21 mouse cellular contexts compared by ENCODE assay signal in genomic region chr6:99502314-99502713, GRCm38 (mm10). TPM values are rescaled to one million over a fixed set of nuclear protein-coding genes. Genes with fewer than 3 reads are reported as not detected.
A peak's percentile ranks its signal among the peaks of the same experiment; 100 is the strongest.
DNase-seq lines count a peak whose midpoint lies in the region; ATAC-seq and TF ChIP-seq lines count a peak whose summit lies in the region.
"Had no signal": no experiment of that assay in that cellular context is flagged by ENCODE, and none has a peak within 500 bp of the region (broad histone marks: within the 10 kb centered on the region; RNA-seq: fewer than 3 reads in every experiment).

No protein-coding gene starts in this region.

- H3K4me2 ChIP-seq in kidney, embryonic 14.5 days (replicated peaks; ENCODE audit: low read depth, low read length), result no peak overlapping the region
- no peak overlapping the region for H3K4me2 ChIP-seq in embryonic facial prominence, embryonic 14.5 days (ENCODE audit: low read depth, low read length)
- H3K4me2 ChIP-seq in liver, embryonic 12.5 days, result no peak overlapping the region
- H3K4me2 ChIP-seq in stomach, postnatal 0 days (replicated peaks; ENCODE audit: low read depth), result no peak overlapping the region
- H3K4me2 ChIP-seq in forebrain, embryonic 11.5 days (ENCODE audit: low read depth, low read length, severe bottlenecking), result no peak overlapping the region
- H3K4me2 ChIP-seq: hindbrain, embryonic 14.5 days; limb, embryonic 13.5 days; lung, embryonic 15.5 days; midbrain, embryonic 13.5 days; neural tube, embryonic 15.5 days had no signal

- H3K9me3 ChIP-seq in kidney, embryonic 14.5 days (ENCODE audit: control insufficient read depth, low read length), result no peaks in the 10 kb centered on the region
- H3K9me3 ChIP-seq in embryonic facial prominence, embryonic 14.5 days (ENCODE audit: control insufficient read depth, low read length), result no peaks in the 10 kb centered on the region
- H3K9me3 ChIP-seq in liver, embryonic 12.5 days (replicated peaks), result no peaks in the 10 kb centered on the region
- H3K9me3 ChIP-seq in stomach, postnatal 0 days (ENCODE audit: control insufficient read depth, low read length), result no peaks in the 10 kb centered on the region
- H3K9me3 ChIP-seq in forebrain, embryonic 11.5 days (ENCODE audit: control insufficient read depth, low read length), result no peaks in the 10 kb centered on the region
- H3K9me3 ChIP-seq: limb, embryonic 13.5 days; lung, embryonic 15.5 days; midbrain, embryonic 13.5 days; neural tube, embryonic 15.5 days had no signal

- H3K9ac ChIP-seq in kidney, embryonic 14.5 days (ENCODE audit: low read depth, low read length), result no peak overlapping the region
- H3K9ac ChIP-seq in embryonic facial prominence, embryonic 14.5 days (ENCODE audit: low read depth, low read length), result no peak overlapping the region
- no peak overlapping the region for H3K9ac ChIP-seq in liver, embryonic 12.5 days
- H3K9ac ChIP-seq in stomach, postnatal 0 days (ENCODE audit: low read length), result no peak overlapping the region
- no peak overlapping the region for H3K9ac ChIP-seq in forebrain, embryonic 11.5 days (ENCODE audit: low read length)
- H3K9ac ChIP-seq: hindbrain, embryonic 14.5 days; limb, embryonic 13.5 days; lung, embryonic 15.5 days; midbrain, embryonic 13.5 days; neural tube, embryonic 15.5 days had no signal

- 0 out of 2 replicates have a peak, but pooled peaks cover 1% of the 10 kb centered on the region for H3K36me3 ChIP-seq in kidney, adult 2 months (ENCODE audit: control insufficient read depth, insufficient read depth, low read length)
- H3K36me3 ChIP-seq in kidney, embryonic 14.5 days (ENCODE audit: control insufficient read depth, insufficient read depth, low read length), result peaks cover 7% of the 10 kb centered on the region; the same call in 1 of the 2 replicates
- peaks cover 7% of the 10 kb centered on the region; the same call in 1 of the 2 replicates for H3K36me3 ChIP-seq in embryonic facial prominence, embryonic 14.5 days (ENCODE audit: control insufficient read depth, insufficient read depth, low read length)
- peaks cover 23% of the 10 kb centered on the region for H3K36me3 ChIP-seq in liver, embryonic 12.5 days
- peaks cover 4% of the 10 kb centered on the region; the same call in 1 of the 2 replicates for H3K36me3 ChIP-seq in stomach, postnatal 0 days (ENCODE audit: control insufficient read depth, insufficient read depth, low read length)
- no peaks in the 10 kb centered on the region; the same call in 1 of the 2 replicates for H3K36me3 ChIP-seq in forebrain, embryonic 11.5 days (ENCODE audit: control insufficient read depth, insufficient read depth, low read length)
- H3K36me3 ChIP-seq: lung, embryonic 15.5 days; neural tube, embryonic 15.5 days had no signal

- WGBS in kidney, adult 2 months, result 77% methylated on average over 6 of the region's 6 CpGs
- 88% methylated on average over 6 of the region's 6 CpGs for WGBS in kidney, embryonic 14.5 days
- WGBS in embryonic facial prominence, embryonic 14.5 days, result 76% methylated on average over 6 of the region's 6 CpGs
- WGBS in liver, embryonic 12.5 days (ENCODE audit: insufficient replicate concordance), result 77% methylated on average over 6 of the region's 6 CpGs
- WGBS in stomach, postnatal 0 days, result 88% methylated on average over 6 of the region's 6 CpGs
- 93% methylated on average over 6 of the region's 6 CpGs for WGBS in forebrain, embryonic 11.5 days

- ATAC-seq in kidney, embryonic 14.5 days (ENCODE audit: low FRiP score, low TSS enrichment), result no peak
- ATAC-seq in embryonic facial prominence, embryonic 14.5 days (ENCODE audit: low read depth), result peak; percentile 26; the same call in 1 of the 2 replicates
- ATAC-seq in liver, embryonic 12.5 days, result peak; percentile 32; the same call in 1 of the 2 replicates
- 0 out of 2 replicates have a peak, but pooled peaks have one; percentile 18 for ATAC-seq in stomach, postnatal 0 days (ENCODE audit: low FRiP score, low TSS enrichment)
- no peak for ATAC-seq in forebrain, embryonic 11.5 days (replicated peaks; ENCODE audit: low FRiP score)
- ATAC-seq: activated CD4-positive, CD25-positive, alpha-beta regulatory T cell, adult 4 months; forebrain, embryonic 16.5 days; midbrain, embryonic 13.5 days; Patski had no signal

- no peaks in the 10 kb centered on the region for H3K27me3 ChIP-seq in kidney, adult 2 months (replicated peaks; ENCODE audit: control insufficient read depth, insufficient read depth, low read length)
- no peaks in the 10 kb centered on the region for H3K27me3 ChIP-seq in kidney, embryonic 14.5 days (ENCODE audit: control insufficient read depth, insufficient read depth, low read length)
- H3K27me3 ChIP-seq in embryonic facial prominence, embryonic 14.5 days (replicated peaks; ENCODE audit: control insufficient read depth, insufficient read depth, low read length), result no peaks in the 10 kb centered on the region
- H3K27me3 ChIP-seq in liver, embryonic 12.5 days (replicated peaks), result no peaks in the 10 kb centered on the region
- no peaks in the 10 kb centered on the region for H3K27me3 ChIP-seq in stomach, postnatal 0 days (ENCODE audit: control insufficient read depth, insufficient read depth, low read length)
- H3K27me3 ChIP-seq in forebrain, embryonic 11.5 days (ENCODE audit: control insufficient read depth, insufficient read depth, low read length), result no peaks in the 10 kb centered on the region
- H3K27me3 ChIP-seq: limb, embryonic 13.5 days; lung, embryonic 15.5 days; midbrain, embryonic 13.5 days; neural tube, embryonic 15.5 days; Patski had no signal

- peak; percentile 17 for DNase-seq in kidney, adult 2 months
- no peak for DNase-seq in embryonic facial prominence, embryonic 14.5 days (ENCODE audit: low spot score)
- no peak for DNase-seq in stomach, postnatal 0 days (ENCODE audit: low spot score)
- DNase-seq in forebrain, embryonic 11.5 days (ENCODE audit: low spot score), result no peak
- DNase-seq in right cerebral cortex, adult 2 months (ENCODE audit: low spot score in 2 of 2), result no peak
- DNase-seq: cerebellum, postnatal 10 days; kidney, adult 9 months; thymus, adult 2 months had no signal

- TF ChIP-seq CTCF in kidney, adult 2 months (conservative IDR thresholded peaks at IDR 0.05; ENCODE audit: insufficient read depth, insufficient read length, low read depth, low read length), result 0 out of 2 replicates have a peak, but pooled peaks have one; percentile 4
- 0 out of 2 replicates have a peak, but pooled peaks have one; percentile 22 for TF ChIP-seq CTCF in stomach, postnatal 0 days (IDR thresholded peaks at IDR 0.05; ENCODE audit: low read depth)

- TF ChIP-seq POLR2A in kidney, adult 2 months (IDR thresholded peaks at IDR 0.05; ENCODE audit: low read depth, low read length), result no peak

- TF ChIP-seq EP300 in stomach, postnatal 0 days (optimal IDR thresholded peaks at IDR 0.05), result no peak

- no peak overlapping the region for H3K4me3 ChIP-seq in kidney, adult 2 months (ENCODE audit: insufficient read depth, low read depth, low read length)
- no peak overlapping the region for H3K4me3 ChIP-seq in kidney, embryonic 14.5 days (ENCODE audit: low read length)
- no peak overlapping the region for H3K4me3 ChIP-seq in embryonic facial prominence, embryonic 14.5 days (ENCODE audit: low read depth, low read length)
- H3K4me3 ChIP-seq in liver, embryonic 12.5 days, result no peak overlapping the region
- no peak overlapping the region for H3K4me3 ChIP-seq in stomach, postnatal 0 days (ENCODE audit: low read depth, low read length)
- H3K4me3 ChIP-seq in forebrain, embryonic 11.5 days (ENCODE audit: low read depth, low read length), result no peak overlapping the region
- H3K4me3 ChIP-seq: left cerebral cortex, adult 2 months; limb, embryonic 13.5 days; lung, embryonic 15.5 days; midbrain, embryonic 13.5 days; myocyte; neural tube, embryonic 15.5 days had no signal

- no peak overlapping the region for H3K27ac ChIP-seq in kidney, adult 2 months (ENCODE audit: insufficient read depth, low read depth, low read length)
- no peak overlapping the region for H3K27ac ChIP-seq in kidney, embryonic 14.5 days (ENCODE audit: low read depth, low read length)
- H3K27ac ChIP-seq in embryonic facial prominence, embryonic 14.5 days (replicated peaks; ENCODE audit: low read depth, low read length), result no peak overlapping the region
- no peak overlapping the region for H3K27ac ChIP-seq in liver, embryonic 12.5 days
- no peak overlapping the region for H3K27ac ChIP-seq in stomach, postnatal 0 days (replicated peaks)
- H3K27ac ChIP-seq in forebrain, embryonic 11.5 days (ENCODE audit: low read depth, low read length), result no peak overlapping the region
- H3K27ac ChIP-seq: hindbrain, embryonic 14.5 days; left cerebral cortex, adult 2 months; limb, embryonic 13.5 days; lung, embryonic 15.5 days; macrophage; midbrain, embryonic 13.5 days; neural tube, embryonic 15.5 days had no signal

- peaks cover 5% of the 10 kb centered on the region; the same call in 1 of the 2 replicates for H3K4me1 ChIP-seq in kidney, adult 2 months (ENCODE audit: control insufficient read depth, insufficient read depth, low read length)
- H3K4me1 ChIP-seq in kidney, embryonic 14.5 days (ENCODE audit: control insufficient read depth, insufficient read depth, low read length), result 0 out of 2 replicates have a peak, but pooled peaks cover 5% of the 10 kb centered on the region
- no peaks in the 10 kb centered on the region; the same call in 1 of the 2 replicates for H3K4me1 ChIP-seq in embryonic facial prominence, embryonic 14.5 days (ENCODE audit: control insufficient read depth, insufficient read depth, low read length)
- H3K4me1 ChIP-seq in liver, embryonic 12.5 days, result peaks cover 32% of the 10 kb centered on the region
- H3K4me1 ChIP-seq in stomach, postnatal 0 days (replicated peaks; ENCODE audit: control insufficient read depth, insufficient read depth), result no peaks in the 10 kb centered on the region
- no peaks in the 10 kb centered on the region for H3K4me1 ChIP-seq in forebrain, embryonic 11.5 days (replicated peaks; ENCODE audit: control insufficient read depth, insufficient read depth, low read length)
- H3K4me1 ChIP-seq: lung, embryonic 15.5 days; midbrain, embryonic 13.5 days; neural tube, embryonic 15.5 days had no signal

RNA-seq across cellular contexts. Expression of gene Foxp1, which starts 20.2 kb away (rescaled TPM):
- polyA plus RNA-seq in kidney, adult 2 months (2012; rRNA removed), result 28.2 and 32.8 TPM in 2 replicates
- polyA plus RNA-seq in kidney, embryonic 14.5 days (2014; fragmentation: Nextera tagmentation; extraction: Ambion mirVana), result 58.5 and 67.4 TPM in 2 replicates
- 80.1 and 87.9 TPM in 2 replicates for polyA plus RNA-seq in embryonic facial prominence, embryonic 14.5 days (2014; fragmentation: Nextera tagmentation; extraction: Ambion mirVana)
- polyA plus RNA-seq in liver, embryonic 12.5 days (2016; fragmentation: Nextera tagmentation; extraction: Ambion mirVana), result 25.5 and 29.3 TPM in 2 replicates
- polyA plus RNA-seq in stomach, postnatal 0 days (2015; fragmentation: Nextera tagmentation; extraction: Ambion mirVana), result 68.9 and 74.5 TPM in 2 replicates
- polyA plus RNA-seq in forebrain, embryonic 11.5 days (2014; fragmentation: Nextera tagmentation; extraction: Ambion mirVana), result 91.1 and 91.5 TPM in 2 replicates

Comparison
In these comparisons a context has a peak if more than half of its experiments do, and no peak if none do; other contexts are left out.
1. ATAC-seq: peak in embryonic facial prominence, embryonic 14.5 days (single experiment), liver, embryonic 12.5 days (single experiment) and stomach, postnatal 0 days (single experiment); none in kidney, embryonic 14.5 days (single experiment) and forebrain, embryonic 11.5 days (single experiment).